Mouse (Mus musculus): ENCODE results near the gene Gdnf. TPM values are rescaled to one million over a fixed set of nuclear protein-coding genes. Genes with fewer than 3 reads are reported as not detected.

Gene Gdnf
- total and polyA plus RNA-seq, 3 experiments = not detected

GRCm38 (mm10) chr15:7772983-7773382 is 37.7 kb upstream of the Gdnf start:
- no peak overlapping the region for H3K9ac ChIP-seq (ENCODE audit: control insufficient read depth, low read depth, low read length, poor library complexity, severe bottlenecking)
- H3K4me1 ChIP-seq (ENCODE audit: control insufficient read depth in 1 of 2, insufficient read depth in 2 of 2, low read length in 2 of 2) = no peaks in the 10 kb centered on the region
- no peak overlapping the region for H3K4me3 ChIP-seq (ENCODE audit: control insufficient read depth in 1 of 2, insufficient read depth in 1 of 2, low read depth in 2 of 2, low read length in 2 of 2)
- no peaks in the 10 kb centered on the region for H3K36me3 ChIP-seq (ENCODE audit: control insufficient read depth in 1 of 2, insufficient read depth in 2 of 2, low read length in 2 of 2)
- H3K27me3 ChIP-seq (ENCODE audit: control insufficient read depth in 1 of 2, insufficient read depth in 2 of 2, low read length in 2 of 2) = no peaks in the 10 kb centered on the region
- DNase-seq (ENCODE audit: low read depth, low spot score) = no peak
- no peaks in the 10 kb centered on the region for H3K9me3 ChIP-seq (replicated peaks; ENCODE audit: insufficient read depth, low read length)
- H3K27ac ChIP-seq (ENCODE audit: control insufficient read depth, low read depth, low read length) = no peak overlapping the region
- no peak for TF ChIP-seq UBTF (IDR thresholded peaks at IDR 0.05; ENCODE audit: borderline replicate concordance, insufficient read depth, low read depth, low read length)
- no peak for TF ChIP-seq CTCF (IDR thresholded peaks at IDR 0.05 in 2 of 3, conservative IDR thresholded peaks at IDR 0.05 in 1 of 3; ENCODE audit: control insufficient read depth in 1 of 3, insufficient read depth in 1 of 3, low read depth in 2 of 3, low read length in 3 of 3, poor library complexity in 1 of 3, severe bottlenecking in 1 of 3)
- TF ChIP-seq HCFC1 (IDR thresholded peaks at IDR 0.05; ENCODE audit: low read depth, low read length) = no peak
- TF ChIP-seq NELFE (IDR thresholded peaks at IDR 0.05; ENCODE audit: low read depth, low read length) = no peak
- TF ChIP-seq TCF12 (IDR thresholded peaks at IDR 0.05; ENCODE audit: low read depth, low read length) = no peak
- TF ChIP-seq KAT2A (conservative IDR thresholded peaks at IDR 0.05; ENCODE audit: low read depth, low read length) = no peak
- TF ChIP-seq TAL1 (IDR thresholded peaks at IDR 0.05; ENCODE audit: low read length) = no peak
- no peak for TF ChIP-seq MYC (IDR thresholded peaks at IDR 0.05; ENCODE audit: low read depth, low read length)
- TF ChIP-seq EP300 (IDR thresholded peaks at IDR 0.05; ENCODE audit: low read depth in 1 of 2, low read length in 2 of 2) = no peak
- no peak for TF ChIP-seq ELF1 (IDR thresholded peaks at IDR 0.05; ENCODE audit: low read depth, low read length)
- no peak for TF ChIP-seq MAFK (IDR thresholded peaks at IDR 0.05; ENCODE audit: borderline replicate concordance, low read depth, low read length)
- TF ChIP-seq USF1 (IDR thresholded peaks at IDR 0.05; ENCODE audit: low read depth, low read length) = no peak
- TF ChIP-seq MXI1 (IDR thresholded peaks at IDR 0.05; ENCODE audit: low read depth, low read length) = no peak
- no peak for TF ChIP-seq ETS1 (IDR thresholded peaks at IDR 0.05; ENCODE audit: low read depth, low read length)
- no peak for TF ChIP-seq NRF1 (IDR thresholded peaks at IDR 0.05; ENCODE audit: insufficient read depth, low read depth, low read length, poor library complexity, severe bottlenecking)
- no peak for TF ChIP-seq MAZ (IDR thresholded peaks at IDR 0.05; ENCODE audit: low read depth, low read length)
- TF ChIP-seq CHD1 (IDR thresholded peaks at IDR 0.05; ENCODE audit: low read depth, low read length) = no peak
- TF ChIP-seq RCOR1 (IDR thresholded peaks at IDR 0.05; ENCODE audit: low read depth, low read length) = no peak
- no peak for TF ChIP-seq JUND (IDR thresholded peaks at IDR 0.05; ENCODE audit: low read depth, low read length)
- no peaks in the 10 kb centered on the region for H3K79me2 ChIP-seq (ENCODE audit: control insufficient read depth, insufficient read depth, low read length, poor library complexity)

GRCm38 (mm10) chr15:7781517-7781916 is 29.1 kb upstream of the Gdnf start:
- Histone ChIP-seq H3K27ac (ENCODE audit: control insufficient read depth, low read depth, low read length) (no peak overlapping the region), H3K9ac (ENCODE audit: control insufficient read depth, low read depth, low read length, poor library complexity, severe bottlenecking) (no peak overlapping the region), H3K4me3 (ENCODE audit: control insufficient read depth in 1 of 2, insufficient read depth in 1 of 2, low read depth in 2 of 2, low read length in 2 of 2) (no peak overlapping the region), H3K4me1 (ENCODE audit: control insufficient read depth in 1 of 2, insufficient read depth in 2 of 2, low read length in 2 of 2) (no peaks in the 10 kb centered on the region), H3K9me3 (replicated peaks; ENCODE audit: insufficient read depth, low read length) (no peaks in the 10 kb centered on the region), H3K79me2 (ENCODE audit: control insufficient read depth, insufficient read depth, low read length, poor library complexity) (no peaks in the 10 kb centered on the region), H3K27me3 (ENCODE audit: control insufficient read depth in 1 of 2, insufficient read depth in 2 of 2, low read length in 2 of 2) (no peaks in the 10 kb centered on the region), H3K36me3 (ENCODE audit: control insufficient read depth in 1 of 2, insufficient read depth in 2 of 2, low read length in 2 of 2) (no peaks in the 10 kb centered on the region)
- DNase-seq (ENCODE audit: low read depth, low spot score) = no peak
- TF ChIP-seq MAFK (IDR thresholded peaks at IDR 0.05; ENCODE audit: borderline replicate concordance, low read depth, low read length) (no peak), NRF1 (IDR thresholded peaks at IDR 0.05; ENCODE audit: insufficient read depth, low read depth, low read length, poor library complexity, severe bottlenecking) (no peak), GATA1 (IDR thresholded peaks at IDR 0.05; ENCODE audit: low read depth, low read length) (no peak), TAL1 (IDR thresholded peaks at IDR 0.05; ENCODE audit: low read length) (no peak), RCOR1 (IDR thresholded peaks at IDR 0.05; ENCODE audit: low read depth, low read length) (no peak), MAZ (IDR thresholded peaks at IDR 0.05; ENCODE audit: low read depth, low read length) (no peak), JUND (IDR thresholded peaks at IDR 0.05; ENCODE audit: low read depth, low read length) (no peak), USF1 (IDR thresholded peaks at IDR 0.05; ENCODE audit: low read depth, low read length) (no peak), ZKSCAN1 (IDR thresholded peaks at IDR 0.05; ENCODE audit: low read depth, low read length) (no peak), SIN3A (IDR thresholded peaks at IDR 0.05; ENCODE audit: low read length) (no peak), RAD21 (IDR thresholded peaks at IDR 0.05; ENCODE audit: low read depth, low read length) (no peak), KAT2A (conservative IDR thresholded peaks at IDR 0.05; ENCODE audit: low read depth, low read length) (no peak), SMC3 (IDR thresholded peaks at IDR 0.05; ENCODE audit: low read depth, low read length) (no peak), CHD2 (IDR thresholded peaks at IDR 0.05; ENCODE audit: low read length) (no peak), ELF1 (IDR thresholded peaks at IDR 0.05; ENCODE audit: low read depth, low read length) (no peak), POLR2AphosphoS5 (IDR thresholded peaks at IDR 0.05; ENCODE audit: borderline replicate concordance, low read depth, low read length) (no peak), ZMIZ1 (IDR thresholded peaks at IDR 0.05; ENCODE audit: low read depth, low read length) (no peak), TCF12 (IDR thresholded peaks at IDR 0.05; ENCODE audit: low read depth, low read length) (no peak)

All from MEL (cell line).